Mouse (Mus musculus) neural tube, embryonic 15.5 days (tissue): Measurements from ENCODE around the gene Hnrnpab. TPM values are rescaled to one million over a fixed set of nuclear protein-coding genes. Genes with fewer than 3 reads are reported as not detected.
"Not testable (repeated sequence)": the region's sequence is repeated elsewhere in the genome, so short reads cannot be mapped to it uniquely, and the experiment has no call there.

Source experiments
- ATAC-seq: fragments of 200-750 bp; cut with Nextera tagmentation; 2 replicates; pipeline ENCODE4 v1.8.0; 2017; ENCODE audit warnings: mild to moderate bottlenecking, moderate TSS enrichment, moderate library complexity; ENCODE audit not compliant: low FRiP score
- H3K27ac ChIP-seq: fragments of 300-500 bp; sonication (generic); replicated peaks from 2 replicates; pipeline ENCODE4 v1.5.1; 2015; ENCODE audit warnings: mild to moderate bottlenecking, inconsistent platforms
- H3K27me3 ChIP-seq: fragments of 300-500 bp; sonication (generic); replicated peaks from 2 replicates; pipeline ENCODE4 v1.6.1; 2015; ENCODE audit warnings: inconsistent platforms
- H3K36me3 ChIP-seq: fragments of 300-500 bp; sonication (generic); 2 replicates; pipeline ENCODE4 v1.6.1; 2015; ENCODE audit warnings: inconsistent platforms
- H3K4me1 ChIP-seq: fragments of 300-500 bp; sonication (generic); 2 replicates; pipeline ENCODE4 v1.6.1; 2015; ENCODE audit warnings: inconsistent platforms
- H3K4me2 ChIP-seq: fragments of 300-500 bp; sonication (generic); 2 replicates; pipeline ENCODE4 v1.6.1; 2015; ENCODE audit warnings: inconsistent platforms, mild to moderate bottlenecking, moderate library complexity
- H3K4me3 ChIP-seq: fragments of 300-500 bp; sonication (generic); replicated peaks from 2 replicates; pipeline ENCODE4 v1.5.1; 2015; ENCODE audit warnings: mild to moderate bottlenecking, inconsistent platforms
- H3K9ac ChIP-seq: fragments of 300-500 bp; sonication (generic); replicated peaks from 2 replicates; pipeline ENCODE4 v1.6.1; 2015; ENCODE audit warnings: mild to moderate bottlenecking, inconsistent platforms
- H3K9me3 ChIP-seq: fragments of 300-500 bp; sonication (generic); replicated peaks from 2 replicates; pipeline ENCODE4 v1.6.1; 2016; ENCODE audit warnings: inconsistent platforms
- WGBS: fragments of 180-500 bp; shearing (Covaris S2); methylation state at CpG from one replicate; pipeline ENCODE4 v1.1.7; 2015; ENCODE audit warnings: mixed read lengths; 5-methylcytosine and 5-hydroxymethylcytosine counted together
- polyA plus RNA-seq: library from polyadenylated mRNA; unstranded; fragments of >200 nt; fragmentation: Nextera tagmentation; extraction: Ambion mirVana; gene quantifications from 2 replicates; pipeline ENCODE4 v1.2.1, GENCODE M21; 2015

Hnrnpab gene
- polyA plus RNA-seq, 1 experiment from 2014 or later, result 241 TPM

- ATAC-seq, result peak; percentile 52
- 60% methylated on average over 8 of the region's 8 CpGs for WGBS
- Histone ChIP-seq H3K4me1 (peaks cover 35% of the 10 kb centered on the region), H3K27ac (0 out of 2 replicates have a peak overlapping the region, but pooled peaks have one; percentile 1), H3K36me3 (peaks cover 27% of the 10 kb centered on the region), H3K4me2 (peak overlapping the region; percentile 75), H3K9me3 (no peaks in the 10 kb centered on the region), H3K4me3 (peak overlapping the region; percentile 78), H3K27me3 (no peaks in the 10 kb centered on the region), H3K9ac (no peak overlapping the region)
Observed at GRCm38 (mm10) chr11:51618894-51619408, 12.3 kb upstream of the Hnrnpab start.

GRCm38 (mm10) chr11:51617693-51618092 lies 11.0 kb upstream of the Hnrnpab start:
- WGBS, result 6% methylated on average over 4 of the region's 4 CpGs
- peaks cover 14% of the 10 kb centered on the region for H3K36me3 ChIP-seq

GRCm38 (mm10) chr11:51616113-51616512 lies 9.5 kb upstream of the Hnrnpab start:
- Histone ChIP-seq H3K4me3 (0 out of 2 replicates have a peak overlapping the region, but pooled peaks have one; percentile 32), H3K4me1 (peaks cover 29% of the 10 kb centered on the region), H3K4me2 (peak overlapping the region; percentile 61), H3K9ac (peak overlapping the region; percentile 36; the same call in 1 of the 2 replicates), H3K27ac (peak overlapping the region; percentile 45; the same call in 1 of the 2 replicates)
- not testable (repeated sequence) for ATAC-seq, H3K36me3 ChIP-seq, H3K9me3 ChIP-seq, H3K27me3 ChIP-seq
- WGBS, result over 99% methylated on average over 7 of the region's 7 CpGs

More at GRCm38 (mm10) chr11:51617693-51618092, 11.0 kb upstream of the Hnrnpab start:
- Histone ChIP-seq H3K9me3 (no peaks in the 10 kb centered on the region), H3K9ac (no peak overlapping the region), H3K4me1 (peaks cover 35% of the 10 kb centered on the region), H3K27me3 (no peaks in the 10 kb centered on the region), H3K4me2 (no peak overlapping the region), H3K4me3 (no peak overlapping the region), H3K27ac (no peak overlapping the region)
- ATAC-seq, result no peak

GRCm38 (mm10) chr11:51615601-51616000 lies 9.0 kb upstream of the Hnrnpab start:
- no peaks in the 10 kb centered on the region for H3K27me3 ChIP-seq
- no peaks in the 10 kb centered on the region for H3K9me3 ChIP-seq
- peak overlapping the region; percentile 61 for H3K4me2 ChIP-seq
- peak overlapping the region; percentile 45 for H3K27ac ChIP-seq
- H3K4me1 ChIP-seq, result peaks cover 24% of the 10 kb centered on the region
- ATAC-seq, result no peak
- H3K9ac ChIP-seq, result peak overlapping the region; percentile 36
- H3K36me3 ChIP-seq, result no peaks in the 10 kb centered on the region
- H3K4me3 ChIP-seq, result peak overlapping the region; percentile 32
- 4% methylated on average over 14 of the region's 14 CpGs for WGBS

- no peak for ATAC-seq
- Histone ChIP-seq H3K4me2 (peak overlapping the region; percentile 61), H3K9ac (peak overlapping the region; percentile 36), H3K27ac (peak overlapping the region; percentile 45), H3K4me3 (peak overlapping the region; percentile 32), H3K27me3 (no peaks in the 10 kb centered on the region), H3K4me1 (peaks cover 19% of the 10 kb centered on the region), H3K9me3 (no peaks in the 10 kb centered on the region), H3K36me3 (no peaks in the 10 kb centered on the region)
- 49% methylated on average over 7 of the region's 7 CpGs for WGBS
Observed at GRCm38 (mm10) chr11:51615129-51615528, 8.5 kb upstream of the Hnrnpab start.

- no peaks in the 10 kb centered on the region for H3K9me3 ChIP-seq
- ATAC-seq, result no peak
- H3K9ac ChIP-seq, result no peak overlapping the region
- H3K4me1 ChIP-seq, result peaks cover 17% of the 10 kb centered on the region
- no peaks in the 10 kb centered on the region for H3K27me3 ChIP-seq
- no peak overlapping the region for H3K27ac ChIP-seq
- H3K4me3 ChIP-seq, result no peak overlapping the region
- WGBS, result 79% methylated on average over 8 of the region's 8 CpGs
- no peak overlapping the region for H3K4me2 ChIP-seq
- no peaks in the 10 kb centered on the region for H3K36me3 ChIP-seq
Observed at GRCm38 (mm10) chr11:51614256-51614655, 7.6 kb upstream of the Hnrnpab start.

GRCm38 (mm10) chr11:51609940-51610339 lies 3.3 kb upstream of the Hnrnpab start:
- not testable (repeated sequence) for H3K4me3 ChIP-seq, H3K36me3 ChIP-seq, H3K4me2 ChIP-seq, ATAC-seq, H3K9me3 ChIP-seq, H3K27me3 ChIP-seq, H3K27ac ChIP-seq, H3K9ac ChIP-seq
- peaks cover 16% of the 10 kb centered on the region for H3K4me1 ChIP-seq
- WGBS, result 89% methylated on average over 5 of the region's 5 CpGs

GRCm38 (mm10) chr11:51609266-51609909 lies 2.7 kb upstream of the Hnrnpab start:
- no peaks in the 10 kb centered on the region for H3K27me3 ChIP-seq
- no peaks in the 10 kb centered on the region for H3K9me3 ChIP-seq
- 83% methylated on average over 3 of the region's 3 CpGs for WGBS
- H3K4me2 ChIP-seq, result no peak overlapping the region
- H3K27ac ChIP-seq, result no peak overlapping the region
- ATAC-seq, result no peak
- peaks cover 4% of the 10 kb centered on the region for H3K36me3 ChIP-seq
- no peak overlapping the region for H3K9ac ChIP-seq
- H3K4me1 ChIP-seq, result peaks cover 19% of the 10 kb centered on the region
- no peak overlapping the region for H3K4me3 ChIP-seq

GRCm38 (mm10) chr11:51607096-51607738 lies 570 bp upstream of the Hnrnpab start:
- peak overlapping the region; percentile 95 for H3K27ac ChIP-seq
- peaks cover 38% of the 10 kb centered on the region for H3K4me1 ChIP-seq
- H3K4me3 ChIP-seq, result peak overlapping the region; percentile 94
- H3K36me3 ChIP-seq, result peaks cover 26% of the 10 kb centered on the region
- peak overlapping the region; percentile 79 for H3K9ac ChIP-seq
- no peaks in the 10 kb centered on the region for H3K27me3 ChIP-seq
- peak overlapping the region; percentile 77 for H3K4me2 ChIP-seq
- no peaks in the 10 kb centered on the region for H3K9me3 ChIP-seq
- WGBS, result 10% methylated on average over 15 of the region's 15 CpGs
- peak; percentile 58 for ATAC-seq

GRCm38 (mm10) chr11:51605602-51606446 lies 823 bp downstream of the Hnrnpab start:
- no peaks in the 10 kb centered on the region for H3K9me3 ChIP-seq
- WGBS, result under 1% methylated on average over 78 of the region's 81 CpGs

GRCm38 (mm10) chr11:51602253-51602652 lies 4.4 kb downstream of the Hnrnpab start:
- Histone ChIP-seq H3K27me3 (no peaks in the 10 kb centered on the region), H3K36me3 (peaks cover 76% of the 10 kb centered on the region), H3K9ac (no peak overlapping the region), H3K4me2 (no peak overlapping the region), H3K4me3 (no peak overlapping the region), H3K9me3 (no peaks in the 10 kb centered on the region), H3K27ac (no peak overlapping the region), H3K4me1 (peaks cover 45% of the 10 kb centered on the region)
- no peak for ATAC-seq
- WGBS, result 96% methylated on average over 3 of the region's 3 CpGs

More at GRCm38 (mm10) chr11:51605602-51606446, 823 bp downstream of the Hnrnpab start:
- peak overlapping the region; percentile 95 for H3K27ac ChIP-seq
- H3K9ac ChIP-seq, result peak overlapping the region; percentile 98
- ATAC-seq, result peak; percentile 61
- H3K4me3 ChIP-seq, result peak overlapping the region; percentile 94
- peak overlapping the region; percentile 91 for H3K4me2 ChIP-seq
- peaks cover 40% of the 10 kb centered on the region for H3K36me3 ChIP-seq
- H3K27me3 ChIP-seq, result no peaks in the 10 kb centered on the region
- peaks cover 49% of the 10 kb centered on the region for H3K4me1 ChIP-seq
